Mouse (Mus musculus) lung, adult 2 months (tissue): ENCODE data around the gene Rpl23.

ENCODE experiments used
- CTCF ChIP-seq: fragments of 200-500 bp; IDR thresholded peaks from 2 replicates; pipeline ENCODE4 v1.5.1; 2011; ENCODE audit warnings: mild to moderate bottlenecking, low read length, control low read depth; ENCODE audit not compliant: insufficient read depth
- POLR2A ChIP-seq: fragments of 200-500 bp; IDR thresholded peaks from 2 replicates; pipeline ENCODE4 v1.6.1; 2011; ENCODE audit warnings: low read depth, mild to moderate bottlenecking, control low read depth, low read length, borderline replicate concordance; ENCODE audit errors: extremely low read depth

DNA sequence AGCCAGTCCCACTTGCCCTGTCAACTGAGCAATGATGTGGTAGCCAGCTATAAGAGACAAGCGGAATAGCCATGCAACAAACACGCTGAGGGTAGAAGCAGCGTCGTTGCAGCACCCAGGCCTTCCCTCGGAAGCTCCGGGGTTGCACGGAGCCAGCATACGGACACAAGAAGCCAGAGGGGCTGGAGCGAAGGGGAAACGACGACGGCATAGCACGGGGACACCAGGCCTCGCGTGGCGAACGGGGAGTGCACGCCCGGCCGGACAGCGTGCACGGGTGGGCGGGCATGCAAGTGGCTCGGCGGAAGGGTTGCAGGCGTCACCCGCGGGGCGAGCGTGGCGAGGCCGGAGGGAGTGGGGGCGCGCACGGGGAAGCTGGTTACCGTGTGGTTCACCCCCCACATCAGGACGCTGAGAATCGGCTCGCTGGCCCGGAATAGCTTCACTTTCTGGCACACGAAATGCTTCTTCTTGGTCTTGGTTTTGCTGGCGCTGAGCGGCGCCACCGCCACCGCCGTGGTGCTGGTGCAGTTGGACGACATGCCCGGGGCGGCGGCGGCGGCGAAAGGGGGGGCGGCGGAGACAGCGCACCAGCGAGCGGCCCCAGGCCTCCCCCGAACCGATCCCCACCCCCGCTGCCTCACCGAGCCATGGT is 38.0 kb downstream of the Rpl23 start, which contains the start of gene Pip4k2b:
- TF ChIP-seq CTCF: no peak
- TF ChIP-seq POLR2A: peak; percentile 7; the same call in 1 of the 2 replicates
